Mouse (Mus musculus) liver, embryonic 14.5 days (tissue): ENCODE results near the gene Cfap45.

Experiments used
- CTCF ChIP-seq: IDR thresholded peaks from 2 replicates; pipeline ENCODE4 v1.5.1; 2016; ENCODE audit warnings: antibody characterized with exemption, low read depth, control low read depth
- EP300 ChIP-seq: IDR thresholded peaks from 2 replicates; pipeline ENCODE4 v1.6.1; 2016; ENCODE audit warnings: antibody characterized with exemption, low read depth

DNA sequence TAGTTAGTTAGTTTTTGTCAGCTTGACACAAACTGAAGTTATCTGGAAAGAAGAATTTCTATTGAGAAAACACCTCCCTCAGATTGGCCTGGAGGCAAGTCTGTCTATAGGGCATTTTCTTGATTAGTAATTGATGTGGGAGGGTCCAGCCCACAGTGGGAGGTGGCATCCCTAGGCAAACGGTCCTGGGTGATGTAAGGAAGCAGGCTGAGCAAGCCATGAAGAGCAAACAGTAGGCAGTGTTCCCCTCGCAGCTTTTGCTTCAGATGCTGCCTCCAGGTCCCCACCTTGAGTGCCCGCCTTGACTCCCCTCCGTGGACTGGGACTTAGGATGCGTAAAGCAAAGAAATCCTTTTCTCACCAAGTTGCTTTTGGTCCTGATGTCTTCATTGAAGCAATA, 11.4 kb upstream of the Cfap45 start:
- TF ChIP-seq CTCF (no peak), EP300 (no peak)
